Mouse (Mus musculus) CH12.LX (cell line): ENCODE data around the gene Sox11. TPM values are rescaled to one million over a fixed set of nuclear protein-coding genes. Genes with fewer than 3 reads are reported as not detected.

Source experiments
- DNase-seq: peaks from one replicate; pipeline ENCODE4 v3.0.0-alpha.2; 2013; ENCODE audit errors: extremely low read depth
- H3K27ac ChIP-seq: 2 replicates; pipeline ENCODE4 v1.5.1; 2012; ENCODE audit warnings: low read depth, mild to moderate bottlenecking, control low read depth, moderate library complexity; ENCODE audit not compliant: insufficient read depth
- H3K27me3 ChIP-seq: replicated peaks from 2 replicates; pipeline ENCODE3; 2012; ENCODE audit warnings: inconsistent platforms
- H3K36me3 ChIP-seq, 2 experiments: replicated peaks in 1 of 2; 2 replicates each; pipeline versions ENCODE3 to v1.6.1; 2012; ENCODE audit warnings: inconsistent platforms in 1 of 2, low read length in 1 of 2, mild to moderate bottlenecking in 1 of 2, mixed read lengths in 1 of 2, moderate library complexity in 1 of 2; ENCODE audit not compliant: control insufficient read depth in 1 of 2, insufficient read depth in 1 of 2
- H3K4me1 ChIP-seq, 2 experiments: 2 replicates each; pipeline ENCODE4 v1.6.1; 2012; ENCODE audit warnings: inconsistent platforms in 1 of 2, moderate library complexity in 1 of 2; ENCODE audit not compliant: insufficient read depth in 2 of 2, control insufficient read depth in 1 of 2
- H3K4me2 ChIP-seq: 2 replicates; pipeline ENCODE4 v1.6.1; 2012; ENCODE audit warnings: low read depth, mild to moderate bottlenecking, control low read depth; ENCODE audit not compliant: poor library complexity, insufficient read depth, severe bottlenecking
- H3K4me3 ChIP-seq, 3 experiments: fragments of 150-350 bp in 1 of 3; sonication (generic) in 1 of 3; replicated peaks in 1 of 3; 2 replicates each; pipeline versions ENCODE3 to v1.5.1; 2011 to 2012; ENCODE audit warnings: low read depth in 2 of 3, low read length in 2 of 3, mild to moderate bottlenecking in 2 of 3, moderate library complexity in 2 of 3, control low read depth in 1 of 3, improper control_type of control experiment in 1 of 3, inconsistent platforms in 1 of 3, mixed read lengths in 1 of 3; ENCODE audit not compliant: poor library complexity in 1 of 3
- H3K79me2 ChIP-seq: replicated peaks from 2 replicates; pipeline ENCODE4 v1.6.1; 2012; ENCODE audit warnings: mild to moderate bottlenecking, moderate library complexity; ENCODE audit not compliant: control insufficient read depth, poor library complexity, insufficient read depth, severe bottlenecking; ENCODE audit errors: extremely low read depth
- H3K9ac ChIP-seq: 2 replicates; pipeline ENCODE4 v1.6.1; 2012; ENCODE audit warnings: low read depth, mild to moderate bottlenecking, control low read depth, moderate library complexity; ENCODE audit not compliant: insufficient read depth
- H3K9me3 ChIP-seq: replicated peaks from 2 replicates; pipeline ENCODE3; 2012; ENCODE audit warnings: low read length, inconsistent platforms, mixed read lengths
- BHLHE40 ChIP-seq: IDR thresholded peaks from 2 replicates; pipeline ENCODE4 v1.6.1; 2011; ENCODE audit warnings: mild to moderate bottlenecking, low read depth, low read length, improper control_type of control experiment
- ELF1 ChIP-seq: IDR thresholded peaks from 2 replicates; pipeline ENCODE4 v1.6.1; 2014; ENCODE audit warnings: low read depth, mild to moderate bottlenecking, inconsistent platforms, low read length, improper control_type of control experiment
- GABPA ChIP-seq: IDR thresholded peaks from 2 replicates; pipeline ENCODE4 v1.6.1; 2012; ENCODE audit warnings: low read depth, low read length, improper control_type of control experiment, inconsistent platforms; ENCODE audit not compliant: insufficient replicate concordance
- HCFC1 ChIP-seq: IDR thresholded peaks from 2 replicates; pipeline ENCODE4 v1.6.1; 2012; ENCODE audit warnings: low read depth, mild to moderate bottlenecking, inconsistent platforms, low read length, improper control_type of control experiment
- IRF4 ChIP-seq: IDR thresholded peaks from 2 replicates; pipeline ENCODE4 v1.6.1; 2014; ENCODE audit warnings: low read depth, mild to moderate bottlenecking, inconsistent platforms, low read length, improper control_type of control experiment
- JUN ChIP-seq: IDR thresholded peaks from 2 replicates; pipeline ENCODE4 v1.6.1; 2011; ENCODE audit warnings: low read depth, mild to moderate bottlenecking, low read length, improper control_type of control experiment, moderate library complexity; ENCODE audit not compliant: insufficient read depth
- JUND ChIP-seq: conservative IDR thresholded peaks from 2 replicates; pipeline ENCODE4 v1.6.1; 2011; ENCODE audit warnings: low read depth, low read length, improper control_type of control experiment
- KAT2A ChIP-seq: IDR thresholded peaks from 2 replicates; pipeline ENCODE4 v1.6.1; 2012; ENCODE audit warnings: low read length, improper control_type of control experiment, inconsistent platforms; ENCODE audit not compliant: insufficient replicate concordance
- MAX ChIP-seq: IDR thresholded peaks from 2 replicates; pipeline ENCODE4 v1.6.1; 2011; ENCODE audit warnings: low read length, improper control_type of control experiment
- MAZ ChIP-seq: IDR thresholded peaks from 2 replicates; pipeline ENCODE4 v1.6.1; 2012; ENCODE audit warnings: low read depth, mild to moderate bottlenecking, inconsistent platforms, low read length, improper control_type of control experiment, moderate library complexity
- MXI1 ChIP-seq: IDR thresholded peaks from 2 replicates; pipeline ENCODE4 v1.6.1; 2011; ENCODE audit warnings: mild to moderate bottlenecking, low read depth, low read length, improper control_type of control experiment
- NELFE ChIP-seq: IDR thresholded peaks from 2 replicates; pipeline ENCODE4 v1.6.1; 2011; ENCODE audit warnings: low read depth, low read length, improper control_type of control experiment
- POLR2A ChIP-seq: IDR thresholded peaks from 2 replicates; pipeline ENCODE4 v1.6.1; 2011; ENCODE audit warnings: low read depth, mild to moderate bottlenecking, improper control_type of control experiment, low read length
- POLR2AphosphoS2 ChIP-seq: IDR thresholded peaks from 2 replicates; pipeline ENCODE4 v1.6.1; 2011; ENCODE audit warnings: low read depth, low read length, improper control_type of control experiment
- RAD21 ChIP-seq: IDR thresholded peaks from 2 replicates; pipeline ENCODE4 v1.6.1; 2011; ENCODE audit warnings: low read depth, mild to moderate bottlenecking, low read length, improper control_type of control experiment, moderate library complexity
- TBP ChIP-seq: conservative IDR thresholded peaks from 2 replicates; pipeline ENCODE4 v1.6.1; 2011; ENCODE audit warnings: low read depth, low read length, improper control_type of control experiment
- TCF12 ChIP-seq: IDR thresholded peaks from 2 replicates; pipeline ENCODE4 v1.6.1; 2014; ENCODE audit warnings: low read depth, mild to moderate bottlenecking, inconsistent platforms, low read length, improper control_type of control experiment
- UBTF ChIP-seq: IDR thresholded peaks from 2 replicates; pipeline ENCODE4 v1.6.1; 2012; ENCODE audit warnings: low read depth, mild to moderate bottlenecking, inconsistent platforms, low read length, improper control_type of control experiment, moderate library complexity
- USF1 ChIP-seq: IDR thresholded peaks from 2 replicates; pipeline ENCODE4 v1.6.1; 2014; ENCODE audit warnings: low read depth, mild to moderate bottlenecking, inconsistent platforms, low read length, improper control_type of control experiment
- USF2 ChIP-seq: conservative IDR thresholded peaks from 2 replicates; pipeline ENCODE4 v1.6.1; 2011; ENCODE audit warnings: low read depth, low read length, improper control_type of control experiment
- ZC3H11A ChIP-seq: IDR thresholded peaks from 2 replicates; pipeline ENCODE4 v1.6.1; 2012; ENCODE audit warnings: low read depth, mild to moderate bottlenecking, inconsistent platforms, low read length, improper control_type of control experiment
- ZKSCAN1 ChIP-seq: IDR thresholded peaks from 2 replicates; pipeline ENCODE4 v1.6.1; 2012; ENCODE audit warnings: low read depth, inconsistent platforms, low read length, improper control_type of control experiment, borderline replicate concordance
- ZMIZ1 ChIP-seq: IDR thresholded peaks from 2 replicates; pipeline ENCODE4 v1.6.1; 2012; ENCODE audit warnings: low read depth, mild to moderate bottlenecking, inconsistent platforms, low read length, improper control_type of control experiment
- ZNF384 ChIP-seq: IDR thresholded peaks from 2 replicates; pipeline ENCODE4 v1.6.1; 2012; ENCODE audit warnings: low read depth, low read length, improper control_type of control experiment, inconsistent platforms
- dilution Hi-C: fragments of 300-500 bp; cut with MboI; formaldehyde crosslinking; loops from 2 replicates; pipeline ENCODE4 v1.14.3; 2020; ENCODE audit warnings: low sequenced_read_pairs; ENCODE audit not compliant: extremely low pct_unique_long_range_greater_than_20kb, extremely low pct_ligation_motif_present
- in situ Hi-C: fragments of 300-500 bp; cut with MboI; formaldehyde crosslinking; loops from 3 replicates; pipeline ENCODE4 v1.14.3; 2019; ENCODE audit warnings: low sequenced_read_pairs, low pct_ligation_motif_present, low pct_unique_long_range_greater_than_20kb, mixed read lengths
- polyA plus RNA-seq: library from polyadenylated mRNA; unstranded; fragments of >175 nt; gene quantifications from 2 replicates; pipeline ENCODE4 v1.2.1, GENCODE M21; 2012; ENCODE audit warnings: low read depth; ENCODE audit not compliant: insufficient read length
- total RNA-seq, 2 experiments: library from RNA; depleted of rRNA; stranded (reverse); fragments of 300-350 nt in 1 of 2; fragments of >200 nt in 1 of 2; gene quantifications; 2 replicates each; pipeline ENCODE4 v1.2.3; 2012 to 2014

Sox11 gene
- total and polyA plus RNA-seq, 3 experiments: not detected

DNA sequence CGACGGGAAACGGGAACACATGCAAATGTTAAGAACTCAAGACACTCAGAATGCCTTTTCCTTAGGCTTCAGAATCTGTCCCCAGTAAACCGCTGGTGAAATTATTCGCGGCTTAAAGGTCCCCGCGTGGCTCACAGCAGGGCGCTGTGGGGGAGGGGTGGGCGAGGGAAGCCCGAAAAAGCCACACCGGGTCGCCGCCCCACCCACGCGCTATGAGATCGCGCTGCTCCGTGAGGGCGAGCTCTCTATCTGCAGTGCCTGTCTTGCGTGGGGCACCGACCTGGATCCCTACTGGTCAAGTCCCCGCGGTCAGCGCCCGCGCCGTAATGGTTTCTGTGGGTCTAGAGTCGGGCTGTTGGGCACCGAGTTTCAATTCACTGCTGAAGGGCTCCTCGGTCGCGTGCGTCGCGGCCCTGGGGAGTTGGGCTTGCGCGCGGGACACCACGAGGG is 3.6 kb downstream of the Sox11 start:
- in situ Hi-C loops (no loop called here), dilution Hi-C loops (no loop called here)
- H3K27me3 ChIP-seq: no peaks in the 10 kb centered on the region
- no peak overlapping the region for H3K9ac ChIP-seq
- no peak for TF ChIP-seq JUND
- TF ChIP-seq USF1: no peak
- TF ChIP-seq MAZ: no peak
- TF ChIP-seq GABPA: no peak
- TF ChIP-seq ELF1: no peak
- no peak for TF ChIP-seq USF2
- TF ChIP-seq MXI1: no peak
- TF ChIP-seq HCFC1: no peak
- no peak for TF ChIP-seq IRF4
- TF ChIP-seq JUN: no peak
- TF ChIP-seq TBP: no peak
- no peak for TF ChIP-seq BHLHE40
- no peak for TF ChIP-seq POLR2A
- no peak for TF ChIP-seq ZC3H11A
- no peak for TF ChIP-seq RAD21
- TF ChIP-seq ZKSCAN1: no peak
- no peak for TF ChIP-seq NELFE
- TF ChIP-seq, all 38 proteins: peak for 0
- no peaks in the 10 kb centered on the region for H3K79me2 ChIP-seq
- H3K4me3 ChIP-seq: no peak overlapping the region
- no peak for DNase-seq
- no peak overlapping the region for H3K4me2 ChIP-seq
- peaks cover 58% of the 10 kb centered on the region for H3K9me3 ChIP-seq
- H3K36me3 ChIP-seq: no peaks in the 10 kb centered on the region
- no peak overlapping the region for H3K27ac ChIP-seq
- no peaks in the 10 kb centered on the region for H3K4me1 ChIP-seq

GRCm38 (mm10) chr12:27338116-27338515 is 4.3 kb downstream of the Sox11 start:
- in situ Hi-C loops: no loop called here
- no peak overlapping the region for H3K27ac ChIP-seq
- no peak for DNase-seq
- H3K4me3 ChIP-seq: no peak overlapping the region
- no peak overlapping the region for H3K4me2 ChIP-seq
- H3K36me3 ChIP-seq: no peaks in the 10 kb centered on the region
- H3K9me3 ChIP-seq: peaks cover 58% of the 10 kb centered on the region
- no peaks in the 10 kb centered on the region for H3K79me2 ChIP-seq
- no peak overlapping the region for H3K9ac ChIP-seq
- dilution Hi-C loops: no loop called here
- no peak for TF ChIP-seq MXI1
- no peak for TF ChIP-seq MAX
- no peak for TF ChIP-seq TCF12
- TF ChIP-seq UBTF: no peak
- no peak for TF ChIP-seq KAT2A
- TF ChIP-seq ZMIZ1: no peak
- no peak for TF ChIP-seq ELF1
- no peak for TF ChIP-seq ZKSCAN1
- TF ChIP-seq GABPA: no peak
- TF ChIP-seq IRF4: no peak
- TF ChIP-seq ZC3H11A: no peak
- no peak for TF ChIP-seq ZNF384
- TF ChIP-seq POLR2AphosphoS2: no peak
- no peak for TF ChIP-seq JUN
- H3K4me1 ChIP-seq: no peaks in the 10 kb centered on the region
- H3K27me3 ChIP-seq: no peaks in the 10 kb centered on the region
